8 mouse cellular contexts compared by ENCODE assay signal in the genomic region with DNA sequence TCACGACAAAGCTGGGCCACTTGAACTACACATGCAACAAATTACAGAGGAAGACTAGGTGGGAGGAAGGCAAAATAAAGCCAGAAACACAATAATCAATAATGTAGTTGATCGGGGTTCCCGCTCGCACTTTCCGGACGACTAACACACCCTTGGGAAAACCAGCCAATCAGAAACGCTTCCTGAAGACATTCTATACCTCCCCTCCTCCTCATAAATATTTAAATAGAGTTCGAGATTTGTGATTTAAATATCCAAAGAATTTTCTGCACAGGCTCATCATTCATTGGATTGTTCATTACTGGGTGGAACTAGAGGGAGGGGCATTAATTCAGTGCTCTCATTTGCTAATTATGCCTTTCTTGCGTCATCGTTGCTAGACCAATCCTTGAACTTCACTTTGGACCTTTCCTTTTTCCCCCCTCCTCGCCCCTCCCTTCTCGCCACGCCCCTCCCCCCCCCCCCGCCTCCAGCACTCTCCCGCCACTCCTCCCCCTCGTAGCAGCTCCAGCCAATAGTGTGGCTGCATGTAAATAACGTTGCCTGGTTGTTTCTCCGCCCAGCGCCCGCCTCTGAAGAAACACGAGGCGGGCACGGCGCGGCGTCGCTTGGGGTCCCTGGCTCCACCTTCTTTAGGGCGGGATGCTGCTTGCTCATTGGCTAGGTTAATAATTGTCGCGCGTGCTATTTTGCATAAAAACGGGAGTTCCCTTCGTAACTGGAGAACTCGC.
DNase-seq lines count a peak whose midpoint lies in the region; ATAC-seq and TF ChIP-seq lines count a peak whose summit lies in the region.

No protein-coding gene starts in this region.

- no peaks in the 10 kb centered on the region for H3K9me3 ChIP-seq in heart, postnatal 0 days (replicated peaks; ENCODE audit: control insufficient read depth, low read length)

- no peak for TF ChIP-seq EP300 in heart, postnatal 0 days (IDR thresholded peaks at IDR 0.05; ENCODE audit: low read depth)

- no peak overlapping the region for H3K9ac ChIP-seq in heart, postnatal 0 days (replicated peaks; ENCODE audit: low read depth, low read length)

- DNase-seq in adipocyte (ENCODE audit: low spot score) = peak; percentile 100
- DNase-seq in fibroblast of lung, adult 2 months (ENCODE audit: low read depth) = peak; percentile 98
- peak; percentile 98 for DNase-seq in heart, postnatal 0 days (ENCODE audit: low spot score)
- peak; percentile 94 for DNase-seq in kidney, postnatal 14 days
- DNase-seq in splenic B cell, adult 2 months (ENCODE audit: low read depth, low spot score) = peak; percentile 65
- no peak for DNase-seq in layer of hippocampus, adult 11-12 months (ENCODE audit: low spot score)

- peak; percentile 76 for ATAC-seq in CD4-positive, CD25-positive, alpha-beta regulatory T cell, adult 4 months
- ATAC-seq in heart, postnatal 0 days (ENCODE audit: insufficient read depth, low read depth) = peak; percentile 98
- peak; percentile 97 for ATAC-seq in megakaryocyte progenitor cell, adult 5-6 weeks (replicated peaks; ENCODE audit: poor library complexity)

- under 1% methylated on average over 29 of the region's 34 CpGs for WGBS in heart, postnatal 0 days

- H3K4me3 ChIP-seq in heart, postnatal 0 days (ENCODE audit: low read depth, low read length) = peak overlapping the region; percentile 42

- peaks cover 86% of the 10 kb centered on the region for H3K27me3 ChIP-seq in heart, postnatal 0 days (ENCODE audit: control insufficient read depth, insufficient read depth, low read length)
- peaks cover 5% of the 10 kb centered on the region for H3K27me3 ChIP-seq in splenic B cell, adult 2 months (ENCODE audit: control insufficient read depth, insufficient read depth, low read length, poor library complexity, severe bottlenecking)

- H3K4me2 ChIP-seq in heart, postnatal 0 days (ENCODE audit: low read depth, low read length) = peak overlapping the region; percentile 65

- H3K27ac ChIP-seq in heart, postnatal 0 days (ENCODE audit: low read depth) = no peak overlapping the region

- no peaks in the 10 kb centered on the region for H3K36me3 ChIP-seq in heart, postnatal 0 days (replicated peaks; ENCODE audit: control insufficient read depth, insufficient read depth, low read length)
- H3K36me3 ChIP-seq in splenic B cell, adult 2 months (ENCODE audit: control insufficient read depth, insufficient read depth, low read length, poor library complexity, severe bottlenecking) = no peaks in the 10 kb centered on the region

- TF ChIP-seq CTCF in heart, postnatal 0 days (IDR thresholded peaks at IDR 0.05; ENCODE audit: low read depth) = no peak

- H3K4me1 ChIP-seq in heart, postnatal 0 days (ENCODE audit: control insufficient read depth, insufficient read depth) = 0 out of 2 replicates have a peak, but pooled peaks cover 6% of the 10 kb centered on the region
